Mouse (Mus musculus) E14TG2a.4 (cell line): ENCODE measurements at regions not wholly inside any gene's neighbourhood (a gene's known extent, or its start where the extent isn't known, plus 50 kb on each side); places are given as distances from the start of the nearest gene placed in this dataset.
"Not testable (repeated sequence)": the region's sequence is repeated elsewhere in the genome, so short reads cannot be mapped to it uniquely, and the experiment has no call there.

ENCODE experiments used
- H3K27me3 ChIP-seq: 2 replicates; pipeline ENCODE4 v1.6.1; 2014; ENCODE audit warnings: low read length, control low read depth; ENCODE audit not compliant: insufficient read depth
- H3K36me3 ChIP-seq: 2 replicates; pipeline ENCODE4 v1.6.1; 2014; ENCODE audit warnings: low read length, control low read depth; ENCODE audit not compliant: insufficient read depth
- H3K4me1 ChIP-seq: replicated peaks from 2 replicates; pipeline ENCODE4 v1.6.1; 2014; ENCODE audit warnings: low read depth, low read length, control low read depth
- H3K4me3 ChIP-seq: replicated peaks from 2 replicates; pipeline ENCODE4 v1.5.1; 2014; ENCODE audit warnings: mild to moderate bottlenecking, low read length
- H3K9me3 ChIP-seq: 2 replicates; pipeline ENCODE4 v1.6.1; 2014; ENCODE audit warnings: low read length, control low read depth
- CTCF ChIP-seq: conservative IDR thresholded peaks from 2 replicates; pipeline ENCODE4 v1.5.1; 2014; ENCODE audit warnings: low read length
- NANOG ChIP-seq: IDR thresholded peaks from 2 replicates; pipeline ENCODE4 v1.6.1; 2014; ENCODE audit warnings: borderline replicate concordance, low read length, mixed read lengths
- POU5F1 ChIP-seq: IDR thresholded peaks from 2 replicates; pipeline ENCODE4 v1.6.1; 2014; ENCODE audit warnings: low read length, borderline replicate concordance

DNA sequence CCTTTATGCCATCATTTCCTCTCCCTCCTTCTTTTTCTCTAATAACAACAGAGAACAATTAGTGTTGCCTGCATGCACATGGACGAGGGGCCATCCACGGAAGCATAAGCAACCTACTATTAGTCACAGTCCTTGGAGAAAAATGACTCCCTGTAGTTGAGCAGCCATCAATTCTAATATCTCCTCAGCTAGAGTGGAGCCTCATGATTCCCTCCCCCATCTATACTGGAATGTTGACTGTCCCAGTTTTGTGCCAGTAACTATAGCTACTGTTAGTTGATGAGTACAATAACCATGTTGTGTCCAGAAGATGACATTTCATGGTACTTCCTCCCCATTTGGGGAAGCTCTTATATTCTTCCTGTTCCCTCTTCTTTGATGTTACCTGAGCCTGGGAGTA, 64.3 kb upstream of the Rtn4 start:
- 0 out of 2 replicates have a peak, but pooled peaks cover 1% of the 10 kb centered on the region for H3K27me3 ChIP-seq
- peaks cover 9% of the 10 kb centered on the region for H3K4me1 ChIP-seq
- no peak for TF ChIP-seq CTCF
- TF ChIP-seq NANOG = no peak
- no peak for TF ChIP-seq POU5F1
- H3K4me3 ChIP-seq = no peak overlapping the region
- no peaks in the 10 kb centered on the region for H3K36me3 ChIP-seq
- no peaks in the 10 kb centered on the region for H3K9me3 ChIP-seq

DNA sequence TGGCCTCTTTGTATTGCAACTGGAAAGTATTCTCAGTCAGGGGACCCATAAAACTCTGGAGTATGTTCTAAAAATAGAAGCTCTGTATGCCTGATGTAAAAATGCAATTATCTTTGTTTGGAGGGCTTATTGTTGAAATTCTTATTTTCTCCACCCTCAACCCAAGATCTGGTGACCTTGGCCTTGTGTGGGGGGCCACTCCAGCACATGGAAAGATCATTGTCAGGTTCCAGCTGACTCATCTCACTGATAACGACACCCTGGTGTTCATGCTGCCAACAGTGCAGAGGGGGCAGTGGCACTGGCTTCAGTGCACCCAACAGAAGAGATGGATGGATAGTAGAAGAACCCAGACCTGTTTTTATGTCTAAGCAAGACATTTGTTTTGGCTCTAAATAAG, 60.3 kb upstream of the Rtn4 start:
- Histone ChIP-seq H3K9me3 (no peaks in the 10 kb centered on the region), H3K4me3 (no peak overlapping the region), H3K27me3 (no peaks in the 10 kb centered on the region), H3K36me3 (no peaks in the 10 kb centered on the region), H3K4me1 (peaks cover 32% of the 10 kb centered on the region)
- TF ChIP-seq CTCF (no peak), POU5F1 (no peak), NANOG (no peak)

DNA sequence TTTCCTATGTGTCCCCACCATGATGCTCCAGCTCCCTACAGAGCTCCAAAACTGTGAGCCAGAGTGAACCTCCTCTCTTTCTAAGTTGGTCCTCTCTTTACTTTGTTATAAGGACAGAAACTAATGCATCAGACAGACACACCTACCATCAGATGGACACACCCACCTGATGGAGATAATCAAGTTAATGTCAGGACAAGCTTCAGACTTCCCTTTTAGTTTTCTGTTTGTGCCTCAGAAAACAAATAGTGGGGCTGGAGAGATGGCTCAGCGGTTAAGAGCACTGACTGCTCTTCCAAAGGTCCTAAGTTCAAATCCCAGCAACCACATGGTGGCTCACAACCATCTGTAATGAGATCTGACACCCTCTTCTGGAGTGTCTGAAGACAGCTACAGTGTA, 59.5 kb upstream of the Rtn4 start:
- H3K4me3 ChIP-seq, H3K27me3 ChIP-seq, H3K9me3 ChIP-seq, H3K36me3 ChIP-seq: not testable (repeated sequence)
- peaks cover 40% of the 10 kb centered on the region for H3K4me1 ChIP-seq

DNA sequence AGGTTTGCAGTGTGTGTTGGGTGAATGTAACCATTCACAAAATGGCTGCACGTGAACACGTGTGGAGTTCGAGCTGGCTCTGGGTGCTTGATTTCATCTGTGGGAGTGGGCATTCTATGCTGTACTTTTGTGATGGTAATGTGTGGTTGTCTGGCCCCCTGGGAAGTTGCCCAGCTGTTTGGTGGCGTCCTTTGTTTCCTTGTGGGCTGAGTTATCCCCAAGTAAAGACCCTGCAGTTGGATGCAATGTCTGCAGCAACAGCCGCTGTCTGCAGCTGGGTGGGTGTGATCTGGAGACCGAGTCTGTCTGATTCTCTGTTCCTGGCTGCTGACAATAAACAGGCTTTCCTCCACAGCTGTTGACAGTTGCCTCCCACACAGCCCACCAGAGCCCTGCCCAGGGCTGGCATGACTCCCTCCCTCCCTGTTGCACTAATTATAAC, 56.0 kb upstream of the Rtn4 start:
- H3K4me1 ChIP-seq = peaks cover 71% of the 10 kb centered on the region
- H3K9me3 ChIP-seq = no peaks in the 10 kb centered on the region
- peak overlapping the region; percentile 18 for H3K4me3 ChIP-seq
- H3K36me3 ChIP-seq = no peaks in the 10 kb centered on the region
- no peaks in the 10 kb centered on the region for H3K27me3 ChIP-seq
- TF ChIP-seq NANOG (no peak), POU5F1 (peak; percentile 3; the same call in 1 of the 2 replicates)

DNA sequence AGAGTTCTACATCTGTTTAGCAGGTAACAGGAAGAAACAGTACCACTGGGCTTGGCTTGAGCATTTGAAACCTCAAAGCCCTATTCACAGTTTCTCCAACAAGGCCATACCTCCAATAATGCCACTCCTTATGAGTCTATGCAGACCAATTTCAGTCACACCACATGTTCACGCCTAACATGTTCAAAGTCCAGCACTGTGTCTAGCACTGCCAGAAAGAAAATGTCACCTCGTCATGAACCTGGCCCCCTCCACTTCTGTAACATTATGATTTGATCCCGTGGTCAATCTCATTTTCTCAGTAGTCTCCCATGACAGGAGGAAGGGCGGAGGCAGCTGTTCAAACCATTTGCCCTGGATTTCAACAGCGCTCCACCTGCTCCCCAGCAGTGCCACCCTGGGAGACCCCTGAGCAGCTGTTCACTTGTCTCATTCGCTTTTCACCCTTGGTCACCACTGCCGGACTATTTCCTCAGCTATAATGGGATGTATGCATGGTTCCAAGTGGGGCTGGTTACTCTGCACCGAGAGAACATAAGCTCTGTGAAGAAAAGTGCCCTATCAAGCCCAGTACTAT, 54.6 kb upstream of the Rtn4 start:
- H3K4me1 ChIP-seq = peaks cover 74% of the 10 kb centered on the region
- H3K9me3 ChIP-seq = no peaks in the 10 kb centered on the region
- no peaks in the 10 kb centered on the region for H3K27me3 ChIP-seq
- TF ChIP-seq POU5F1 (no peak), NANOG (no peak), CTCF (no peak)
- H3K36me3 ChIP-seq = no peaks in the 10 kb centered on the region
- H3K4me3 ChIP-seq = peak overlapping the region; percentile 18; the same call in 1 of the 2 replicates

DNA sequence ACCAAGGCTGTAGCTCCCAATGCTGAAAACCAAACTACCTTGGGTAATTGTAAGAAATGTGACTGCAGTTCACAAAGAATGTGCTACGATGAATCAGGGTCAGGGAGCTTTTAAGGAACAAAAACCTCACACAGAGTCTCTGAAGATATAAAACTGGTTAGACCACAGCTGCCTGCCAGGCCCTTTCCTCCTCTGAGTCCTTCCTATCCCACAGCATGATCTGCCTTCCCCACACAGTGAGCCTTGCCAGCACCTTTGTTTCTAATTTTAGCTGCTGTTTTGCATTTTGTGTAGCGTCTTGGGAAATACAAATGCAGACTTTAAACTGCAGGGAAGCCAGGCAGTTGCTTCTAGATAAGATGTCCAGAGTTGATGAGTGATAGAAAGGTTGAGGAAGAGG, 53.9 kb upstream of the Rtn4 start:
- TF ChIP-seq NANOG = no peak
- no peak for TF ChIP-seq POU5F1
- no peak for TF ChIP-seq CTCF
- Histone ChIP-seq H3K9me3 (no peaks in the 10 kb centered on the region), H3K4me3 (no peak overlapping the region), H3K36me3 (no peaks in the 10 kb centered on the region), H3K27me3 (no peaks in the 10 kb centered on the region), H3K4me1 (peaks cover 73% of the 10 kb centered on the region)
